Comparison of ENCODE assay signal across 18 mouse cellular contexts in genomic region chr8:12234039-12234438, GRCm38 (mm10). TPM values are rescaled to one million over a fixed set of nuclear protein-coding genes. Genes with fewer than 3 reads are reported as not detected.
DNase-seq lines count a peak whose midpoint lies in the region; ATAC-seq lines count a peak whose summit lies in the region.
"Had no signal": no experiment of that assay in that cellular context is flagged by ENCODE, and none has a peak within 500 bp of the region (broad histone marks: within the 10 kb centered on the region; RNA-seq: fewer than 3 reads in every experiment).

No protein-coding gene starts in this region.

- ATAC-seq in forebrain, embryonic 11.5 days (replicated peaks; ENCODE audit: low FRiP score) = 0 out of 2 replicates have a peak, but pooled peaks have one; percentile 15
- no peak for ATAC-seq in forebrain, embryonic 12.5 days (ENCODE audit: low FRiP score)
- ATAC-seq in forebrain, embryonic 16.5 days = peak; percentile 26; the same call in 1 of the 2 replicates

- H3K27me3 ChIP-seq in forebrain, embryonic 11.5 days (ENCODE audit: control insufficient read depth, insufficient read depth, low read length) = no peaks in the 10 kb centered on the region
- peaks cover 46% of the 10 kb centered on the region for H3K27me3 ChIP-seq in forebrain, embryonic 12.5 days
- no peaks in the 10 kb centered on the region for H3K27me3 ChIP-seq in forebrain, embryonic 16.5 days (replicated peaks; ENCODE audit: control insufficient read depth, insufficient read depth, low read length)
- H3K27me3 ChIP-seq: hindbrain, embryonic 15.5 days had no signal

- WGBS in forebrain, embryonic 11.5 days = 15% methylated on average over 11 of the region's 11 CpGs
- 9% methylated on average over 11 of the region's 11 CpGs for WGBS in forebrain, embryonic 12.5 days
- 20% methylated on average over 11 of the region's 11 CpGs for WGBS in forebrain, embryonic 16.5 days

- no peak overlapping the region for H3K9ac ChIP-seq in forebrain, embryonic 11.5 days (ENCODE audit: low read length)
- H3K9ac ChIP-seq in forebrain, embryonic 12.5 days = no peak overlapping the region
- no peak overlapping the region for H3K9ac ChIP-seq in forebrain, embryonic 16.5 days (replicated peaks; ENCODE audit: low read depth, low read length)
- H3K9ac ChIP-seq: hindbrain, embryonic 15.5 days; limb, embryonic 13.5 days had no signal

- no peak overlapping the region for H3K4me3 ChIP-seq in forebrain, embryonic 11.5 days (ENCODE audit: low read depth, low read length)
- H3K4me3 ChIP-seq in forebrain, embryonic 12.5 days (replicated peaks) = no peak overlapping the region
- no peak overlapping the region for H3K4me3 ChIP-seq in forebrain, embryonic 16.5 days (replicated peaks; ENCODE audit: low read length)
- H3K4me3 ChIP-seq: erythroblast, embryonic 14.5 days; hindbrain, embryonic 15.5 days; limb, embryonic 13.5 days had no signal

- peaks cover 4% of the 10 kb centered on the region; the same call in 1 of the 2 replicates for H3K4me1 ChIP-seq in forebrain, embryonic 11.5 days (replicated peaks; ENCODE audit: control insufficient read depth, insufficient read depth, low read length)
- peaks cover 21% of the 10 kb centered on the region for H3K4me1 ChIP-seq in forebrain, embryonic 12.5 days
- H3K4me1 ChIP-seq in forebrain, embryonic 16.5 days (replicated peaks; ENCODE audit: control insufficient read depth, insufficient read depth, low read length) = no peaks in the 10 kb centered on the region
- H3K4me1 ChIP-seq: hindbrain, embryonic 15.5 days had no signal

- no peak for DNase-seq in forebrain, embryonic 11.5 days (ENCODE audit: low spot score)
- DNase-seq in embryo, embryonic 11 days = peak; percentile 62
- DNase-seq in mesoderm, embryonic 11.5 days (ENCODE audit: low read depth, low spot score) = peak; percentile 66
- no peak for DNase-seq in frontal cortex, adult 2 months (ENCODE audit: extremely low spot score in 1 of 2, low spot score in 1 of 2)
- no peak for DNase-seq in thymus, postnatal 0 days (ENCODE audit: low spot score)
- no peak for DNase-seq in left cerebral cortex, adult 8-10 months (ENCODE audit: low spot score in 2 of 2)
- DNase-seq: cerebellum, adult 8-10 months; lung, adult 18-20 months; right cerebral cortex, adult 18-20 months had no signal

- no peak overlapping the region for H3K27ac ChIP-seq in forebrain, embryonic 11.5 days (ENCODE audit: low read depth, low read length)
- no peak overlapping the region for H3K27ac ChIP-seq in forebrain, embryonic 12.5 days
- H3K27ac ChIP-seq in forebrain, embryonic 16.5 days (ENCODE audit: low read length) = no peak overlapping the region
- H3K27ac ChIP-seq: hindbrain, embryonic 15.5 days; limb, embryonic 13.5 days; macrophage had no signal

- no peaks in the 10 kb centered on the region for H3K9me3 ChIP-seq in forebrain, embryonic 11.5 days (ENCODE audit: control insufficient read depth, low read length)
- H3K9me3 ChIP-seq in forebrain, embryonic 12.5 days = no peaks in the 10 kb centered on the region
- no peaks in the 10 kb centered on the region for H3K9me3 ChIP-seq in forebrain, embryonic 16.5 days (ENCODE audit: control insufficient read depth, low read length)
- H3K9me3 ChIP-seq: hindbrain, embryonic 15.5 days; limb, embryonic 13.5 days had no signal

- H3K4me2 ChIP-seq in forebrain, embryonic 11.5 days (ENCODE audit: low read depth, low read length, severe bottlenecking) = no peak overlapping the region
- no peak overlapping the region for H3K4me2 ChIP-seq in forebrain, embryonic 12.5 days
- H3K4me2 ChIP-seq in forebrain, embryonic 16.5 days (ENCODE audit: low read length) = no peak overlapping the region
- H3K4me2 ChIP-seq: heart, embryonic 11.5 days; hindbrain, embryonic 15.5 days; limb, embryonic 13.5 days had no signal

- no peaks in the 10 kb centered on the region for H3K36me3 ChIP-seq in forebrain, embryonic 11.5 days (ENCODE audit: control insufficient read depth, insufficient read depth, low read length)
- H3K36me3 ChIP-seq in forebrain, embryonic 12.5 days (replicated peaks) = no peaks in the 10 kb centered on the region
- H3K36me3 ChIP-seq in forebrain, embryonic 16.5 days (ENCODE audit: control insufficient read depth, insufficient read depth) = no peaks in the 10 kb centered on the region
- H3K36me3 ChIP-seq: hindbrain, embryonic 15.5 days; limb, embryonic 13.5 days had no signal

RNA-seq across cellular contexts. Expression of gene A230072I06Rik, which starts 44.6 kb away (rescaled TPM):
- not detected in 2 replicates for polyA plus RNA-seq in forebrain, embryonic 11.5 days (2014; fragmentation: Nextera tagmentation; extraction: Ambion mirVana)
- 0.18 and 0.56 TPM in 2 replicates for polyA plus RNA-seq in forebrain, embryonic 12.5 days (2016; fragmentation: Nextera tagmentation; extraction: Ambion mirVana)
- 0.17 and 0.77 TPM in 2 replicates for polyA plus RNA-seq in forebrain, embryonic 16.5 days (2015; fragmentation: Nextera tagmentation; extraction: Ambion mirVana)
- polyA plus RNA-seq in frontal cortex, adult 2 months (2012; rRNA removed) = 0.08 and 0.12 TPM in 2 replicates
- polyA plus RNA-seq in thymus, postnatal 0 days (2015; fragmentation: Nextera tagmentation; extraction: Ambion mirVana) = not detected in 2 replicates
- not detected for total RNA-seq in left cerebral cortex, adult 8-10 months (2022)
- total RNA-seq: gastrocnemius, adult 8-10 months had no signal
- polyA plus RNA-seq: erythroblast, embryonic 14.5 days; heart, embryonic 11.5 days; kidney, embryonic 16.5 days; limb, embryonic 13.5 days; macrophage had no signal

Comparison
In these comparisons a context has a peak if more than half of its experiments do, and no peak if none do; other contexts are left out.
1. DNase-seq: peak in embryo, embryonic 11 days (single experiment) and mesoderm, embryonic 11.5 days (single experiment); none in forebrain, embryonic 11.5 days (single experiment), frontal cortex, adult 2 months (0 of 2), thymus, postnatal 0 days (single experiment) and left cerebral cortex, adult 8-10 months (0 of 2).